Mouse (Mus musculus): ENCODE measurements at regions not wholly inside any gene's neighbourhood (a gene's known extent, or its start where the extent isn't known, plus 50 kb on each side); places are given as distances from the start of the nearest gene placed in this dataset.

GRCm38 (mm10) chr2:46370949-46371348, 1253.8 kb upstream of the Zeb2 start:
- Histone ChIP-seq H3K36me3 (ENCODE audit: control insufficient read depth, insufficient read depth, low read length, poor library complexity, severe bottlenecking) (no peaks in the 10 kb centered on the region), H3K9me3 (ENCODE audit: control insufficient read depth, insufficient read depth, low read depth, low read length) (no peaks in the 10 kb centered on the region), H3K9ac (ENCODE audit: insufficient read depth, low read depth, low read length, poor library complexity, severe bottlenecking) (no peak overlapping the region), H3K4me3 (ENCODE audit: insufficient read depth in 1 of 2, low read depth in 1 of 2, low read length in 2 of 2, poor library complexity in 1 of 2, severe bottlenecking in 1 of 2) (no peak overlapping the region), H3K4me1 (ENCODE audit: control insufficient read depth in 2 of 2, insufficient read depth in 2 of 2, low read length in 2 of 2, poor library complexity in 1 of 2) (no peaks in the 10 kb centered on the region), H3K27ac (ENCODE audit: insufficient read depth, low read depth, low read length, poor library complexity, severe bottlenecking) (no peak overlapping the region)
- no peak for DNase-seq (ENCODE audit: low read depth, low spot score)
- TF ChIP-seq ZNF384 (IDR thresholded peaks at IDR 0.05; ENCODE audit: low read depth, low read length) (no peak), CHD2 (IDR thresholded peaks at IDR 0.05; ENCODE audit: low read depth, low read length) (no peak), HCFC1 (IDR thresholded peaks at IDR 0.05; ENCODE audit: borderline replicate concordance, insufficient read depth, low read length) (no peak), ZC3H11A (IDR thresholded peaks at IDR 0.05; ENCODE audit: borderline replicate concordance, low read depth, low read length) (no peak), MAFK (IDR thresholded peaks at IDR 0.05; ENCODE audit: insufficient read depth, low read depth, low read length) (no peak)
- in situ Hi-C loops (cut with MboI; ENCODE audit: low sequenced_read_pairs in 2 of 2, unreplicated experiment in 2 of 2), result no loop called here

DNA sequence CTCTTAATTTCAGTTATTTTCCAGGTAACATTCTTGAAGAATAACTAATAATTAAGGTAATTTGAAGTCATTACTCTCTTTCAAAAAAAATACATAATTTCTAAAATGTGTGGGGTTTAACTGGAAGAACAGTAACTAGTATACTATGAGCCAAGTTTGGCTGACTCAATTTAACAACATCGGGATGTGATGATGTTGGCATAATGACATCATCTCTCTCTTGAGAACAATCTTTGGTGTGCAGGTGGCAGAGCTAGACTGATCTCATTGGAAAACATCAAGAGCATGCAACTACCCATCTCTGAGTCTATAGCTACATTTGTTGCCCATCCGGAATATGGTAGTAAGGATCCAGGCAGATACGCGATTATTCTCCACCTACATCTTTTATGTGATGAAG, 1251.7 kb upstream of the Zeb2 start:
- no peaks in the 10 kb centered on the region for H3K4me1 ChIP-seq (ENCODE audit: control insufficient read depth in 2 of 2, insufficient read depth in 2 of 2, low read length in 2 of 2, poor library complexity in 1 of 2)
- no peak overlapping the region for H3K4me3 ChIP-seq (ENCODE audit: insufficient read depth in 1 of 2, low read depth in 1 of 2, low read length in 2 of 2, poor library complexity in 1 of 2, severe bottlenecking in 1 of 2)
- no peak overlapping the region for H3K9ac ChIP-seq (ENCODE audit: insufficient read depth, low read depth, low read length, poor library complexity, severe bottlenecking)
- no peak for TF ChIP-seq MAFK (IDR thresholded peaks at IDR 0.05; ENCODE audit: insufficient read depth, low read depth, low read length)
- TF ChIP-seq ZNF384 (IDR thresholded peaks at IDR 0.05; ENCODE audit: low read depth, low read length), result no peak
- TF ChIP-seq CHD2 (IDR thresholded peaks at IDR 0.05; ENCODE audit: low read depth, low read length), result no peak
- TF ChIP-seq ZC3H11A (IDR thresholded peaks at IDR 0.05; ENCODE audit: borderline replicate concordance, low read depth, low read length), result no peak
- no peak for TF ChIP-seq HCFC1 (IDR thresholded peaks at IDR 0.05; ENCODE audit: borderline replicate concordance, insufficient read depth, low read length)
- in situ Hi-C loops (cut with MboI; ENCODE audit: low sequenced_read_pairs in 2 of 2, unreplicated experiment in 2 of 2), result no loop called here
- no peak for DNase-seq (ENCODE audit: low read depth, low spot score)
- no peaks in the 10 kb centered on the region for H3K36me3 ChIP-seq (ENCODE audit: control insufficient read depth, insufficient read depth, low read length, poor library complexity, severe bottlenecking)
- H3K27ac ChIP-seq (ENCODE audit: insufficient read depth, low read depth, low read length, poor library complexity, severe bottlenecking), result no peak overlapping the region
- H3K9me3 ChIP-seq (ENCODE audit: control insufficient read depth, insufficient read depth, low read depth, low read length), result no peaks in the 10 kb centered on the region

GRCm38 (mm10) chr2:46366135-46366485, 1248.9 kb upstream of the Zeb2 start:
- in situ Hi-C loops (cut with MboI; ENCODE audit: low sequenced_read_pairs in 2 of 2, unreplicated experiment in 2 of 2), result no loop called here
- TF ChIP-seq MAFK (IDR thresholded peaks at IDR 0.05; ENCODE audit: insufficient read depth, low read depth, low read length) (no peak), HCFC1 (IDR thresholded peaks at IDR 0.05; ENCODE audit: borderline replicate concordance, insufficient read depth, low read length) (no peak), CHD2 (IDR thresholded peaks at IDR 0.05; ENCODE audit: low read depth, low read length) (no peak), ZNF384 (IDR thresholded peaks at IDR 0.05; ENCODE audit: low read depth, low read length) (no peak), ZC3H11A (IDR thresholded peaks at IDR 0.05; ENCODE audit: borderline replicate concordance, low read depth, low read length) (no peak)
- Histone ChIP-seq H3K27ac (ENCODE audit: insufficient read depth, low read depth, low read length, poor library complexity, severe bottlenecking) (no peak overlapping the region), H3K9ac (ENCODE audit: insufficient read depth, low read depth, low read length, poor library complexity, severe bottlenecking) (no peak overlapping the region), H3K9me3 (ENCODE audit: control insufficient read depth, insufficient read depth, low read depth, low read length) (no peaks in the 10 kb centered on the region), H3K4me1 (ENCODE audit: control insufficient read depth in 2 of 2, insufficient read depth in 2 of 2, low read length in 2 of 2, poor library complexity in 1 of 2) (no peaks in the 10 kb centered on the region), H3K36me3 (ENCODE audit: control insufficient read depth, insufficient read depth, low read length, poor library complexity, severe bottlenecking) (no peaks in the 10 kb centered on the region), H3K4me3 (ENCODE audit: insufficient read depth in 1 of 2, low read depth in 1 of 2, low read length in 2 of 2, poor library complexity in 1 of 2, severe bottlenecking in 1 of 2) (no peak overlapping the region)
- DNase-seq (ENCODE audit: low read depth, low spot score), result no peak

DNA sequence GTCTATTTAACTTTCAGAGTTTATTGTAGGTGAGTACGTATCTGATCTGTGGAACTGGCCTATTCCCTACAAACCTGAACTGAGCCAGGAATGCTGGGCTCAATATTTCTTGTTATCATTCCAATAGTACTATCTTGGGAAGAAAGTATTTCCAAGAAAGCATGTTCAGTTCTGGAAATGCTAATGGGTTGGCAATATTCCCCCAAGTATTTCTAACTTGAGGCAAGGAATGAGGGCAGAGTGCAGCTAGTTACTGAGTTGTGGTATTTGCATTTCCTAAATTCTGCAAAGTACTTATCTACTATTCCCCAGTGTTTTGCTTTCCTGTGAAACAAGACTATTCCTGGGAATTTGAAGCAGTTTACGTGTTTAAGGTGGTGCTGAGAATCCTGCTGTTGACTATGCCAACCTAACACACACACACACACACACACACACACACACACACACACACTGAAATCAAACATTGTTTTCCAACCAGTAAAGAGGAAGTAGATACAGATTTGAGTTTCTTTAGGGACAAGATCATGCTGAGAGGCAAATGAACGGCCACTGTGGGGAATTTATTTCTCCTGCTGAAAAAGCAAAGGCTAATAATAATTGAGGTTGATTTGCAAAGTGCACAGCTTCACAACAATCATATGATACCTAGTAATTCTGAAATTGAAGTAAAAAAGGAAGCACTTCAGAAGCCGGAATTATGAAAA, 1248.4 kb upstream of the Zeb2 start:
- Histone ChIP-seq H3K4me3 (ENCODE audit: insufficient read depth in 1 of 2, low read depth in 1 of 2, low read length in 2 of 2, poor library complexity in 1 of 2, severe bottlenecking in 1 of 2) (no peak overlapping the region), H3K9me3 (ENCODE audit: control insufficient read depth, insufficient read depth, low read depth, low read length) (no peaks in the 10 kb centered on the region), H3K27ac (ENCODE audit: insufficient read depth, low read depth, low read length, poor library complexity, severe bottlenecking) (no peak overlapping the region), H3K4me1 (ENCODE audit: control insufficient read depth in 2 of 2, insufficient read depth in 2 of 2, low read length in 2 of 2, poor library complexity in 1 of 2) (no peaks in the 10 kb centered on the region), H3K9ac (ENCODE audit: insufficient read depth, low read depth, low read length, poor library complexity, severe bottlenecking) (no peak overlapping the region), H3K36me3 (ENCODE audit: control insufficient read depth, insufficient read depth, low read length, poor library complexity, severe bottlenecking) (no peaks in the 10 kb centered on the region)
- TF ChIP-seq MAFK (IDR thresholded peaks at IDR 0.05; ENCODE audit: insufficient read depth, low read depth, low read length) (no peak), HCFC1 (IDR thresholded peaks at IDR 0.05; ENCODE audit: borderline replicate concordance, insufficient read depth, low read length) (no peak), ZC3H11A (IDR thresholded peaks at IDR 0.05; ENCODE audit: borderline replicate concordance, low read depth, low read length) (no peak), ZNF384 (IDR thresholded peaks at IDR 0.05; ENCODE audit: low read depth, low read length) (no peak), CHD2 (IDR thresholded peaks at IDR 0.05; ENCODE audit: low read depth, low read length) (no peak)
- DNase-seq (ENCODE audit: low read depth, low spot score), result no peak
- in situ Hi-C loops (cut with MboI; ENCODE audit: low sequenced_read_pairs in 2 of 2, unreplicated experiment in 2 of 2), result no loop called here

All from ES-E14 (cell line).